Mouse (Mus musculus): ENCODE results near the gene Tvp23b. TPM values are rescaled to one million over a fixed set of nuclear protein-coding genes. Genes with fewer than 3 reads are reported as not detected.

Tvp23b gene
- total RNA-seq, 2 experiments from 2014 or later: 37.7 to 46.6 TPM

- ATAC-seq (replicated peaks; ENCODE audit: poor library complexity): no peak
These were observed 59.7 kb downstream of the Tvp23b start for GRCm38 (mm10) chr11:62938921-62939320.

GRCm38 (mm10) chr11:62940176-62940575, 60.9 kb downstream of the Tvp23b start:
- no peak for ATAC-seq (replicated peaks; ENCODE audit: poor library complexity)

GRCm38 (mm10) chr11:62943538-62943937, 64.3 kb downstream of the Tvp23b start:
- ATAC-seq (replicated peaks; ENCODE audit: poor library complexity): no peak

- ATAC-seq (replicated peaks; ENCODE audit: poor library complexity): no peak
These were observed 66.3 kb downstream of the Tvp23b start for GRCm38 (mm10) chr11:62945514-62945913.

- ATAC-seq (replicated peaks; ENCODE audit: poor library complexity): no peak
These were observed 70.3 kb downstream of the Tvp23b start for GRCm38 (mm10) chr11:62949548-62949947.

GRCm38 (mm10) chr11:62951012-62951411, 71.8 kb downstream of the Tvp23b start, which contains the start of gene Cdrt4:
Cdrt4 (plus strand) TSS chr11:62951193.
- no peak for ATAC-seq (replicated peaks; ENCODE audit: poor library complexity)

GRCm38 (mm10) chr11:62954766-62955165, 75.5 kb downstream of the Tvp23b start:
- ATAC-seq (replicated peaks; ENCODE audit: poor library complexity): no peak

GRCm38 (mm10) chr11:62955186-62955585, 75.9 kb downstream of the Tvp23b start:
- ATAC-seq (replicated peaks; ENCODE audit: poor library complexity): no peak

GRCm38 (mm10) chr11:62955776-62956175, 76.5 kb downstream of the Tvp23b start:
- ATAC-seq (replicated peaks; ENCODE audit: poor library complexity): no peak

GRCm38 (mm10) chr11:62957626-62958180, 78.4 kb downstream of the Tvp23b start:
- ATAC-seq (replicated peaks; ENCODE audit: poor library complexity): no peak

- ATAC-seq (replicated peaks; ENCODE audit: poor library complexity): no peak
These were observed 84.0 kb downstream of the Tvp23b start for GRCm38 (mm10) chr11:62963292-62963691.

- ATAC-seq (replicated peaks; ENCODE audit: poor library complexity): no peak
These were observed 87.1 kb downstream of the Tvp23b start for GRCm38 (mm10) chr11:62966424-62966764.

Other genes starting within 250 kb of the Tvp23b start
- 3.6 and 4.9 TPM in 2 replicates for gene Lrrc75a, start 230.9 kb upstream of the Tvp23b start, total RNA-seq (2015)
- gene Lrrc75a, start 230.9 kb upstream of the Tvp23b start, total RNA-seq (2017): 2.2 and 4.5 TPM in 2 replicates
- gene Mmgt2, start 230.8 kb upstream of the Tvp23b start, total RNA-seq (2015): 16.7 and 22.6 TPM in 2 replicates
- gene Mmgt2, start 230.8 kb upstream of the Tvp23b start, total RNA-seq (2017): 13.0 and 18.5 TPM in 2 replicates
- gene Zfp287, start 147.6 kb upstream of the Tvp23b start, total RNA-seq (2015): 1.3 and 1.9 TPM in 2 replicates
- gene Zfp287, start 147.6 kb upstream of the Tvp23b start, total RNA-seq (2017): 0.50 and 1.2 TPM in 2 replicates
- gene Gm10428, start 126.4 kb upstream of the Tvp23b start, total RNA-seq (2015): not detected in 2 replicates
- not detected in 2 replicates for gene Gm10428, start 126.4 kb upstream of the Tvp23b start, total RNA-seq (2017)
- 6.2 and 7.2 TPM in 2 replicates for gene Zfp286, start 90.0 kb upstream of the Tvp23b start, total RNA-seq (2015)
- 5.6 and 7.1 TPM in 2 replicates for gene Zfp286, start 90.0 kb upstream of the Tvp23b start, total RNA-seq (2017)
- 13.1 and 18.1 TPM in 2 replicates for gene Trim16, start 59.2 kb upstream of the Tvp23b start, total RNA-seq (2015)
- gene Trim16, start 59.2 kb upstream of the Tvp23b start, total RNA-seq (2017): 19.0 and 19.1 TPM in 2 replicates
- 2.2 and 2.3 TPM in 2 replicates for gene Fbxw10, start 32.4 kb upstream of the Tvp23b start, total RNA-seq (2015)
- gene Fbxw10, start 32.4 kb upstream of the Tvp23b start, total RNA-seq (2017): 1.2 and 4.1 TPM in 2 replicates
- not detected in 2 replicates for gene Cdrt4, start 71.7 kb downstream of the Tvp23b start, total RNA-seq (2015)
- not detected in 2 replicates for gene Cdrt4, start 71.7 kb downstream of the Tvp23b start, total RNA-seq (2017)
- not detected in 2 replicates for gene Tekt3, start 182.2 kb downstream of the Tvp23b start, total RNA-seq (2015)
- gene Tekt3, start 182.2 kb downstream of the Tvp23b start, total RNA-seq (2017): not detected in 2 replicates
- gene Pmp22, start 249.5 kb downstream of the Tvp23b start, total RNA-seq (2015): not detected in 2 replicates
- not detected in 2 replicates for gene Pmp22, start 249.5 kb downstream of the Tvp23b start, total RNA-seq (2017)